Mouse (Mus musculus): Measurements from ENCODE around the gene Arxes2.
"Not testable (repeated sequence)": the region's sequence is repeated elsewhere in the genome, so short reads cannot be mapped to it uniquely, and the experiment has no call there.

Arxes2 gene

DNA sequence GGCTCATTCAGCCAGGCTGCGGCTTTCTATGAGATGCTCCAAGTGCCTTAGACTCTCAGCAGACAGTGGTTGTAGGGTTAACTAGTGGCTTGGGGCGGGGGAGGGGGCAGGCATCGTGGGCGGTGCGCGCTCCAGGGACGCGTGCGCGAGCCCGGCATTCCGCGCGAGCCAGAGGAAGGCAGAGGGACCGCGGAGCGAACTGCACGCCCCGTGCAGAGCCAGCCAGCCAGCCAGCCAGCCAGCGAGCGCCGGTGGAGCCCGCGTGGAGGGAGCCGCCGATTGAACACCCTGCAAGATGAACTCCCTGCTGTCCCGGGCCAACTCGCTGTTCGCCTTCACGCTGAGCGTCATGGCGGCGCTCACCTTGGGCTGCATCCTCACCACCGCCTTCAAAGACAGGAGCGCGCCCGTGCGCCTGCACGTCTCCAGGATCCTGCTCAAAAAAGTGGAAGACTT, at the start of gene Arxes2:
TSS of gene Arxes2 (plus strand) at position 161 of the 456 bp plus-strand sequence.
- DNase-seq = not testable (repeated sequence)

DNA sequence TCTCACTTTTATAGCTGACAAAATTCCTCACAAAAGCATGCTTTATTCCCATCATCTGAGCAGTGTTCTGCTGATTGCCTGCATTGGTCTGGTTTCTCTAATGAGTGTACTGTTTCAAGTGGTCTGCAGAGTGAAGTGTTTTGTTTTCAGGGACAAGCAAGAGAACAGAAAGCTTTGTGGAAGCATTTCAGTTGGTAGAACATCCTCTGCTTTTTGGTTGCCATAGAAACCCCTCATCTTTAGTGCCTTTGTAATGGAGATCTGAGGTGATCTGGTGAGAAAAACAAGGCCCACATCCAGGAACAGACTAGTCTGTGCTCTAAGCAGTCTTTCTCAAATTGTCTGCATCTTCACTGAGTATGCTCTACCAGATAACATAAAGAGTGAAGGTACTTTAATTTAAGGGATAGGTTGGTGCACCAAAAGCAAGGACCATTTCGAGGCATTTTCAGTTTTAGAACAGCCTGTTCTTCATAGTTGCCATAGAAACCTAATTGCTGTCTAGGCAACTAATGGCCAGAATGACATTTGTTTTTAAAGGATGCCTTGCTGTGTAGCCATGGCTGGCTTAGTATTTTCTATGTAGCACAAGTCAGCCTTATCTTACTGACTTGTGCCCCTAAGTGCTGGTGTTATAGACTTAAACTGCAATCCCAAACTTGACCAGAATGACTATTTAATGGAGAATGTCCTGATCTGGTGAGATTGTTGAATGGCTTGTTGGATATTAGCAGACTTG, 44.8 kb upstream of the Arxes2 start:
- no peak for DNase-seq

DNA sequence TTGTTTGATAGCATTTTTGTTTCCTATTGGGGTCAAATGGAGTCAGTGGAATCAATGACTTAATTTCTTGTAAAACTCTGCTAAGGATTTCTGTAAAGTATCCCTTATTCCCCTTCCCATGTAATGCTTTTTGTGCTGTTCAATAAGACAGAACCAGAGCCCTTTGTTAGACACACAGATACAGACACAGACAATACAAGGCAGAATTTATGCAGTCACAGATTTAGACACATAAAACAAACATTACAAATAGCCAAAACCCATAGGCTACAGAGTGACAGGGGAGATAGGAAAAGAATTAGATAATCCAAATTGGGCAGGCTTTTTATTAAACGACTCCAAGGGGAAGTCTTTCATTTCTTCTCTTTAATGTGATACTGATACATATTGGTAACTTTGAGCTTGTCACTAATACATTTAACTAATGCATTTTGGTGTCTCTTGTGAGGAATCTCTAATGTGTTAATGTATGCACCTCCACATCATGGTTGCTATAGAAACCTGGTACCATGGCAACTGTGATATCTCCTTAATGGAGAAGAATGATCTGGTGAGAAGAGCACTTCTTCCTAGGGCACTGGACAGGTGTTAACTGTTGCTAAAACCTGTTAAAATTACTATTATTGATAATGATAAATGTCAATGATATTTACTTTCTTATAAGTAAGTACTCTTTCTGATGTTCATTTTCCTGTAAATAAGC, 36.5 kb upstream of the Arxes2 start:
- DNase-seq = no peak

DNA sequence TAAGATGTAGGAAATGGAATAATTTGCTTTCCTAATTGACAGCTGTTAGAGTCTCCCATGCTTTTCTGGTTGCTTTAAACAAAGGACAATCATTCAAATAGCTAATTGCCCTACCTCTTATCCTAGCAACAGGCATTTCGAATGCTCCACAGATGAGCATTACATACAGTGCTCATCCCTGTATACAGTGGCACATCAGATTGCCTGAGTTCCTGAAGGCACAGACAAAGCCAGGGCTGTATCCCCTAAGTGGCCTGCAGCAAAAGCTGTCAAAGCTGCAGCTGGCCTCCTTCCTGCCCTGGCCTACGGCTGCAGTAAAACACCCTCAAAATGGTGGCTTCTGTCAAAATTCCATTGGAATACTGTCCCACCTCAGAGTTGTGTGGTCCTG, 35.9 kb upstream of the Arxes2 start:
- no peak for DNase-seq

DNA sequence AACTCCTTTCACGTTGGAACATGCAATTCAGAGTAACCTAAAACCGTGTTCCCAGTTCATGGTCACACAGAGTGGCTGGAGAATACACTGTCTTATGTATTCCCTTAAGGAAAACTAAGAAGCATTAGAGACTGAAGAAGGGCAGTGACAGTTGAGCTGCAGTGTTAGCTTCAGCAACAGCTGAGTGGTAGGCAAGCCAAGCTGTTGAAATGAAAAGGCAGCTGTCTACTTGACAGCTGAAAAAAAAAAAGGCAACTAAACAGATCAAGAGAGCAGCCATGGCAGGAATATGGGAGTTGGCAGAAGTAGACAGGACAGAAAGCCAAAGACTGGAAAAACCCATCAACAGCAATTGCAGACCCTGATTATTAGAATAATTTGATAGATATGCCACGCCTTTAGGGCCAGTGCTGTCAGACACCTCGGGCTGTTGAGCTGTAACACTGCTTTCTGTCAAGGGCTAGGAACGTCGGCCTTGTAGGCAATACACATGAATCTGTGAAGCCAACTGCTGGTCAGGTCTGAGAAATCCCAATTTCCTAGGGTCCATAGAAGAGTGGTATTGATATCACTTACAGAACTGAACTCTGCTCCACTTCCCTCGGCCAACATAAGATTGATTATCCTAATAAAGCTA, 34.9 kb upstream of the Arxes2 start:
- peak; percentile 30 for DNase-seq

DNA sequence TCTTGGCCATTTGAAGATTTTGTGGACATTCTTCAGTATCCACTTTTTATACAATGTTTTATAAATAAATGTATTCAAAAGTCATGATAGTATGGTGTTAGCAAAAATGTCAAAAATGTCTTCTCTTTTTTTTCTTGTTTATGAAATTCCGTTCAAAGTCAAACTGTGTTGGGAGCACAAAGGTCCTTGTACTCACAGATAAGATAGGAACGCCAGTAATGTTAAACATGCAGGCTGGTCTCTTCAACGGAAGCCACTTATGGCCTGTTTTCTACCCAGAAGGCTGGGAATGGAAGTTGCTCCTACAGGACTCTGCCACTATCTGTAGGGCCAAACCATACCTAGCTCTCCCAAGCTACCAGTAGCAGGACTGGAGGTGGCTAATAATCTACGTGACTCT, 34.1 kb upstream of the Arxes2 start:
- DNase-seq = no peak

DNA sequence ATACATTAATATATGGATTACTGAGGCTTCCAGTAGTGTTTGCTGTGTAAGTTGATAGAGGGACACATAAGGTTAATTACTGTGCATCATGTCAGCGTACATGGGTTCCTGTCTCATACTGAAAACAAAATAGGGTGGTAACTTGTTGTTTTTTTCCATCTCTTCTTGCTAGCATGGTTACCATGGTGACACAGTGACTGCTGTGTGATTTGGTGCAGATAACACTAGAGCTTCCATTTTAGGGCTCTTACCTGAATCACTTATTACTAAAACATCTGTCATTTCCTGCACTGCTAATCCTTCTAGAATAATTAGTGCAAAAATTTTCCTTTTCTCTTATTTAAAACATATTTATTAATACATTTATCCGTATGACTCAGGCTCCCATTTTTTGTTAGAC, 31.3 kb upstream of the Arxes2 start:
- DNase-seq = no peak

DNA sequence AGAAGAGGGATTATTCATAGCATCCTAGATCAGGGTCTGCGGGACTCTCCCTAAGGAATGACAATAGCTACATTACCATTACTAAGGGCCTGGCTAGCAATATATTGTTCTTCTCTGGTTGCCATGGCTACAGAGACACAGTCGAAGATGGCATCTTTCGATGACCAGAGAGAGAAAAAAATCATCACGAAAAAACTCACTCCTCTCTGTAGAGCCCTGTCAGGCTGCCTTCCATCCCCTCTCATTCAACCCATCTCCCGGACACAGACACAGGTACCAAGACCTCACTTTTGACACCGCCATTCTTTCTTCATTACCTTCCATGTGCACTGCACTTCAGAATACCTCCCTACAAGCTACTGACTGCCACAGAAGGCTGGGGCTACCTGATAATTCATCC, 30.5 kb upstream of the Arxes2 start:
- no peak for DNase-seq

DNA sequence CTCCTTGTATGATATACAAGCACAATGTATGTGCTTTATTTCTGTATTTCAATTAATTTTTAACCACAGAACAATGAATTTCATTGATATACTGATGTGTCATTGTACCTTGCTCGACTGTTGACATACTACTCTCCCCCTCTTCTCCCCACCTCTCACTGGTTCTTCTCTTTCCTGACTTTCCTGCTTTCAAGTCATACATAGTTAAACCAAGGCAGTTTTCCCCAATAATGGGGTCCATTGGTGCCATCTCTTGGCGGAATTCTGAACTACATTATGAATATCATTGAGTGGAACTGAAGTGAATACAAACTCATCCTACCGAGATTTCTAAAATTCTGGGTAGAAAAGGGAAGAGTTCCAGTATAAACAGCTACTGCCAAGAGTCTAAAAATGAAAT, 30.0 kb upstream of the Arxes2 start:
- DNase-seq = peak; percentile 14

DNA sequence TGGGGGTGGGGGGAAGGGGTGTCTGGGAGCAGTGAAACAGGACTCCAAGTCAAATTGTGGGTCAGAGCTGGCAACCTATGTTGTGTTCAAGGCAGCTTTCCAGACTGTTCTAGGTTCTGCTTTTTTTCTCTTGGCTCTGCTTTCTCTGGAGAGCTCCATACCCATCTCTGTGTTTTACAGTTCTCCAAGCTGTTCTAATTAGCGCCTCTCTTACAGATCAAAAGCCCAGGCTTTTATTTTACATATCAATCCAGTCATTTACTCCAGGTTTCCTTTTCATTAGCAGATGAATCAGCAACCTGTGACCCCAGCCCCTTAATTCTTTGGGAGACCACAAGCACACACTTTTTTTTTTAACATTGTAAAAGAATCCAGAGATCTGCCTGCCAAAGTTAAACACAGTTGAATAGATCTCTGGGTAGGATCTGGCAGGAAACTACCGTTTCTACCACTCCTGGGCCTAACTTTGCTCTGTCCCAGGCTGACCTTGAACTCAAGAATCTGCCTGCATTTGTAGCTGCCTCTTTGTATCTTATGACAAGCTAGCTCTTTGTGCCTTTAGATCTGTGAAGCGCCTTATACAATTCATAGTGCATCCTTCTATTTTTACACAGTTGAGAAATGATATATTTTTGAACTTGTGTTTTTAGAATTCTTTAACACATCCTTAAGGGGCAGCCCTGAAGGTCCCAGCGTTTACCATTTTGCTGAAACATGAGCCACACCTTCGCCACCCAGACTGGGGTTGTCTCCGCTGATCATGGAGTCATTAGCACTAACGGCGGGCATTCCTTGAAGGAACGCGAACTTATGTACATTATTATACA, 19.8 kb upstream of the Arxes2 start:
- no peak for DNase-seq

DNA sequence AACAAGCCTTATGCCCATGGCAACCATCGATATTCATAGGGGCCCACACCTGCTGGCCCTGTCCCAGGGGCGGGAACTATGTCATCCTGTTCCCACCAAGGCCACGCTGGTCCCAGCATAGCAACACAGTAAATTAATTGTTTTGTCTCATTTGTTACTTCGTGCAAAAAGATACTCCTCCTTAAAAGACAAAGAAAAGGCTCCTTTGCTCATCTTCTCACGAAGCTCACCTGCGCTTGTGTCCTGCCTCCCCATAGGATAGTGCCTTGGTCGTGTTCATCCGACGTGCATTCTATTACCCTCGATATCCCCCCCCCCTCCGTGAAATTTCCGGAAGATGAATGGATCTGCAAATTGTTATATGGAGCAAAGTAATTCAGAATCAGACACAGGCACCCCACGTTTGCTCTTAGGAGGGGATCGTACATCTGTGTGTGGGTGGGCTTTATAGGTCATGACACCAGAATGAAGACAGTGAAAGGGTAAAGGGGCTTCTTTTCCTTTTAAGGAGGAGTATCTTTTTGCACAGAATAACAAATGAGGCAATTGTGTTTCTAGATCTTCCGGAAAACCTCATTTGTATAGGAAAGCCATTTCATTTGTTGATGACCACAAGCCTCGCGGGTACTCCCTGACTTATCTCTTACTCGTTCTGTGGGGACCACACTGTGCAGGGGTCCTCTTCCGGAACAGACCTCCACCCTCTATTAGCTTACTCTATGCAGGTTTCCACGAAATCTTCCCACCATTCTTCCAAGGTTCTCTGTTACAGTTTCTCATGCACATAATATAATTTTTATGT, 19.0 kb upstream of the Arxes2 start:
- DNase-seq = no peak

DNA sequence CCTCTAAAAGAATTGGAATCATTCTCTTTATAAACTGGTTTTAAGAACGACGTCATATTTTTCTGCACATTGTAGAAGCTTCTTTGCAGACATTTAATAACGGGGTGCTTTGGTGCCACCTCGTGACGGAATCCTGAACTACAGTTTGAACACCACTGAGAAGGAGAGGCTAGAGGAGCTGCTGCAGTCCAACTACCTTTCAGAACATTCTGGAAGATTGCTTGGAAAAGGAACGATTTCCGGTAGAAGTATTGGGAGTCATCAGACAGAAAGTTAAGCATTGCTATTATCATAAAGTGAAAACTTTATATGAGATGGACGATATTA, 18.4 kb upstream of the Arxes2 start:
- peak; percentile 59 for DNase-seq

DNA sequence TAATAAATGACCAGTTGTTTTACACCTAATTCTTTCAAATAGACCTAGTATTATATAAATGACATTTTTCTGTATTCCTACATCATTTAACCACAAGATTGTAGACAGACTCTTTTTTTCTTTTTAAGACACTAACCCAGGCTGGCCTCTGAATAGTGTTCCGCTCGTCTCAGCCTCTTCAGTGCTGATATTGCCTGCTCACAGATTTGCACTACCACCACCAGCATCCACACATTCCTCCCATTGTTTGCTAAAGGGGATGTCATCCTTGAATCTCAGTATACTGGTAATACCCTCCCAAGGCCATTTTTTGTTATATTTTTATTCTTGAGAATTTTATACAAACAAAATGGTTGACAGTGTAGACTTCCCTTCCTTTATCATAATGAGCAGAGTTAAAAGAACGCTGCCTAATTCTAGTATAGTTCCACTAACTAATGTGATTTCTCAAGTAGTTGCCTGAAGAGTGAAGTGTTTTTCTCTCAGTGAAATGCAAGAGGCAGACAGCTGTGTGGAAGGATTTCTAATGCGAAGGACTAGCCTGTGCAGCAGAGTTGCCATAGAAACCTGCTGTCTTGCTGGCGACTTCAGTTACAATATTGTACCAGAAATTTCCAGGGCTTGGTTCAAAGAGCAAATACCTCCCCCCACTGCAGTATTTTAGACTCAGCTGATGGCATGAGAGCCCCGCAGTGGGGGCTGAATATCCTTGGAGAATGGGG, 8.9 kb upstream of the Arxes2 start:
- DNase-seq = peak; percentile 21

DNA sequence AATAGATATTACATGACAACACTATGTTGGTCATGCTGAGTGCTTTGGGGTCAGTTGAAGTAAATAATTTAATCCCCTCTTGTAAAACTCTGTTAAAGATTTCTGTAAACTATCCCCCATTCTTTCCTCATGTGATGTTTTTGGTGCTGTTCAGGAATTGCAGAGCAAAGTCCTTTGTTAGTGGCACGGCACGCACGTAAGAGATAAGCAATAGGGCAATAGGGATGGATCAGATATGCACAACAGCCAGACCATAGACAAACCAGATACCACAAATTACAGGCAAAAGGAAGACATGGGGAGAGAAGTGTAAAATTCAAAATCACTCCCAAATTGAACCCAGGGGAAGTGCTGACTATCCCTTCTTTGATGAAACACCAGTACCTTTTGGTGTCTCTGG, 7.4 kb upstream of the Arxes2 start:
- DNase-seq = no peak

DNA sequence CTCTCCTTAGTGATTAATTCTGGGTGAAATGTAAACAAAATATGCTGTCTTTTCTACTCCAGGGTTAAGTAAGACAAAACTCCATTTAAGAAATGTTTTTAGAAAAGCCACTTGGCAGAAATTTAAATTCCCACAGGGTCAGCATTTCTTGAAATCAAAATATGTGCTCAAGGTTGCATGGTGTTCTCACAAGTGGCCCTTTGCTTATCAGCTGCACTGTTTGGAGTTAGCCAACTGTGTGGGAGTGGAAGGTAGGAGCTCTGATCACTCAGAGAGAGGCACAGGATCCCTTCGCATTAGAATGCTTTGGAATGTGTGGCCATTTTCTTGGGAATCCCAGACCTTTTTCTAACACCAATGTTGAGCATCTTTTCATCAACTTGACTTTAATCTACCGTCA, 3.0 kb upstream of the Arxes2 start:
- DNase-seq = no peak

DNA sequence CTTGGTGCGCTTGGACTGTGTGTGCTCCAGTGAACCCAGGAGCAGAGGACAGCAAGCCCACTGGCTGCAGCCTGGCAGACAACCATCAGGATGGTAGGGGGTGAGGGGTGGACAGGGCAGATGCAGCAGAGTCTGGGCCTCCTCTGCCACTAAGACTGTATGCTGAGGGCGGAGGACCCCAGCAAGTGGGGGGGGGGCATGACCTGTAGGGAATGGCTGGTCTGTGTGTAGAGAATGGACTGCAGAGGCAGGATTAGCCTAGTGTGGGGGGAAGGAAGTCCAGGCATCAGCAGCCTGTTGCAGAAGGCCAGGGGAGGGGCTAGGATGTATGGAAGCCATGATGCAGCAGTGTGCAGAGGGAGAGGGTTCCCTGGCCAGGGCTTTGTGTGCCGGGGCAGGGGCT, 431 bp upstream of the Arxes2 start:
- not testable (repeated sequence) for DNase-seq

DNA sequence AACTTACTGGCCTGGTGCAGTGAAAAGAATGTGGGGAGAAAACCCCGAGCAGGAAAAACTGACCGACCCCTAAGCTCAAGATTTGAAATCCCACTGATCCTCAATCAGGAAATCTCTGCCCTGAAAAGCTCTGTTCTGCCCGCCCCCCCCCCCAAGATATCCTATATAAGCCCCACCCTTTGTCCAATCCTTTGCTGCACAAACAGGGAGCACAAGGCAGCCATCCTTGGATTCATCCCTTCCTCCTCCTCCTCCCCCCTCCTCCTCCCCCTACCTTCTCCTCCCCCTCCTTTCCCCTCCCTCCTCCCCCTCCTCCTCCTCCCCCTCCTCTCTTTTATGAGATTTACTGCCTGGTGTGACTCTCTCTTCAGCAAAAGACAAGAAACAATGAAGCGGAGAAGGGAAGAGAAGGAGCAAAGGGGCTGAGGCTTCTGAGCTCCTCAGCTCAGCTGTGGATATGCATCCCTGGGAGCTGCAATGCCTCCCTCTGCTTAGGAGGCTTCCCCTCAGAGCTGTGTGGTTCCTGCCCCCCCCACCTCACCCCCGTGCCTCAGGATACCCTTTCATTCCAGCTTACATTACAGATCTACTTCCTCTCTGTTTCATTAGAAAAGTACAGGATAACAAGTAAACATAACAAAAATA, 13.7 kb downstream of the Arxes2 start:
- no peak for DNase-seq

DNA sequence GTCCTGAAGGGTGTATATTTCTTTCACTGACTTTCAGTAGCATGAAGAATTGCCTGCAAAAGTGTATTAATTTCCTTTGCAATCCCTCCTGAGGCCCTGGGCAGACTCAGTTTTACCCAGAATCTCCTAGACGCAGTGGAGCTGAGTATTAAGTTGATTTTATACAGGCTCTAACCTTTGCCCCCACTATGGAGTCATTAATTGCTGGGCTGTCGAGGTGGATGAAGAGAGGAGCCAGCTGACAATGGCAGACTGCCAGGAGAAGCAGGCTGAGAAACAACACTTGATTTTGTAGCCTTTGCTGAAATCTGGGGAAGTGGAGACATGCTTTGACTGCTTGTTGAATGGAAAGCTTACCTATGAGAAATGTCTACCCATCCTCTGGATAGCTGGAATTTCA, 20.8 kb downstream of the Arxes2 start:
- no peak for DNase-seq

DNA sequence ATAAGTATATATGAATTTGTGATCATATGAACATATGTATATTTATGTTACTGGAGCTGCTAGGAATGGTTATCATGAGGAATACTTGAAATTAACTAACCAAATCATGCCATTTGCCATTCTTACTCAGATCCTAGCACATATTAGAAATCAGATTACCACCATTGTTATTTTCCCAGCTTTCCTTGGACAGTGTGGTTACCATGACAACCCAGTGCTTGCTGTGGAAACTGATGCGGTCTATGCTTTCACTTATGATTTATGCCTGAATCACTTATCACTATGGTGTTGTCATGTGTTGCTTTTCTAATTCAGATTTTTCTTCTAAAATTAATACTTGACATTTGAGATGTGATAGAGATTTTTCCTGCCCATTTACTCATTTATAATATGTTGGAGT, 36.7 kb downstream of the Arxes2 start:
- DNase-seq = peak; percentile 3

DNA sequence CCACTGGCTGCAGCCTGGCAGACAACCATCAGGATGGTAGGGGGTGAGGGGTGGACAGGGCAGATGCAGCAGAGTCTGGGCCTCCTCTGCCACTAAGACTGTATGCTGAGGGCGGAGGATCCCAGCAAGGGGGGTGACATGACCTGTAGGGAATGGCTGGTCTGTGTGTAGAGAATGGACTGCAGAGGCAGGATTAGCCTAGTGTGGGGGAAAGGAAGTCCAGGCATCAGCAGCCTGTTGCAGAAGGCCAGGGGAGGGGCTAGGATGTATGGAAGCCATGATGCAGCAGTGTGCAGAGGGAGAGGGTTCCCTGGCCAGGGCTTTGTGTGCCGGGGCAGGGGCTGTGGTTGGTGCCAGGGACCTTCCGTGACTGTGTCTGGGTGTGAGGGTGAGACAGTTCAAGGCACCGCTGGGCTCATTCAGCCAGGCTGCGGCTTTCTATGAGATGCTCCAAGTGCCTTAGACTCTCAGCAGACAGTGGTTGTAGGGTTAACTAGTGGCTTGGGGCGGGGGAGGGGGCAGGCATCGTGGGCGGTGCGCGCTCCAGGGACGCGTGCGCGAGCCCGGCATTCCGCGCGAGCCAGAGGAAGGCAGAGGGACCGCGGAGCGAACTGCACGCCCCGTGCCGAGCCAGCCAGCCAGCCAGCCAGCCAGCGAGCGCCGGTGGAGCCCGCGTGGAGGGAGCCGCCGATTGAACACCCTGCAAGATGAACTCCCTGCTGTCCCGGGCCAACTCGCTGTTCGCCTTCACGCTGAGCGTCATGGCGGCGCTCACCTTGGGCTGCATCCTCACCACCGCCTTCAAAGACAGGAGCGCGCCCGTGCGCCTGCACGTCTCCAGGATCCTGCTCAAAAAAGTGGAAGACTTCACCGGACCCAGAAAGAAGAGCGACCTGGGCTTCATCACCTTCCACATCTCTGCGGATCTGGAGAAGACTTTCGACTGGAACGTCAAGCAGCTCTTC, 39.5 kb downstream of the Arxes2 start, which contains the start of gene Arxes1:
TSS of gene Arxes1 (plus strand) at position 569 of the 965 bp plus-strand sequence.
- DNase-seq = peak; percentile 1

Data from layer of hippocampus, adult 9-11 months (tissue).